Mouse (Mus musculus) liver, embryonic 13.5 days (tissue): Measurements from ENCODE around the gene Olfr461. TPM values are rescaled to one million over a fixed set of nuclear protein-coding genes. Genes with fewer than 3 reads are reported as not detected.

Experiments used
- polyA plus RNA-seq: library from polyadenylated mRNA; unstranded; fragments of >200 nt; fragmentation: Nextera tagmentation; extraction: Ambion mirVana; gene quantifications from 2 replicates; pipeline ENCODE4 v1.2.1, GENCODE M21; 2015

Olfr461 gene
- polyA plus RNA-seq, 1 experiment from 2014 or later = not detected

Other genes with a start within 250 kb of the Olfr461 start
- gene Agk, start 229.9 kb downstream of the Olfr461 start, polyA plus RNA-seq = 17.3 and 19.3 TPM in 2 replicates
- 0.98 and 1.0 TPM in 2 replicates for gene E330009J07Rik, start 118.9 kb downstream of the Olfr461 start, polyA plus RNA-seq
- gene Wee2, start 116.0 kb downstream of the Olfr461 start, polyA plus RNA-seq = not detected in 2 replicates
- gene Ssbp1, start 83.7 kb downstream of the Olfr461 start, polyA plus RNA-seq = 94.1 and 106 TPM in 2 replicates
- not detected in 2 replicates for gene Tas2r137, start 63.8 kb downstream of the Olfr461 start, polyA plus RNA-seq
- not detected in 2 replicates for gene Tas2r108, start 61.5 kb downstream of the Olfr461 start, polyA plus RNA-seq
- gene Prss37, start 35.5 kb downstream of the Olfr461 start, polyA plus RNA-seq = not detected in 2 replicates
- gene Olfr460, start 14.4 kb upstream of the Olfr461 start, polyA plus RNA-seq = not detected in 2 replicates
- gene Clec5a, start 30.8 kb upstream of the Olfr461 start, polyA plus RNA-seq = 4.8 and 5.4 TPM in 2 replicates
- not detected in 2 replicates for gene Tas2r138, start 58.3 kb upstream of the Olfr461 start, polyA plus RNA-seq
- gene Mgam, start 73.8 kb upstream of the Olfr461 start, polyA plus RNA-seq = 0.51 and 0.66 TPM in 2 replicates